Mouse (Mus musculus) stomach, postnatal 0 days (tissue): ENCODE measurements around the gene Lrtm1.

Experiments
- CTCF ChIP-seq: IDR thresholded peaks from 2 replicates; pipeline ENCODE4 v1.5.1; 2016; ENCODE audit warnings: antibody characterized with exemption, low read depth, mild to moderate bottlenecking, moderate library complexity
- EP300 ChIP-seq: optimal IDR thresholded peaks from 2 replicates; pipeline ENCODE3; 2016; ENCODE audit warnings: antibody characterized with exemption

DNA sequence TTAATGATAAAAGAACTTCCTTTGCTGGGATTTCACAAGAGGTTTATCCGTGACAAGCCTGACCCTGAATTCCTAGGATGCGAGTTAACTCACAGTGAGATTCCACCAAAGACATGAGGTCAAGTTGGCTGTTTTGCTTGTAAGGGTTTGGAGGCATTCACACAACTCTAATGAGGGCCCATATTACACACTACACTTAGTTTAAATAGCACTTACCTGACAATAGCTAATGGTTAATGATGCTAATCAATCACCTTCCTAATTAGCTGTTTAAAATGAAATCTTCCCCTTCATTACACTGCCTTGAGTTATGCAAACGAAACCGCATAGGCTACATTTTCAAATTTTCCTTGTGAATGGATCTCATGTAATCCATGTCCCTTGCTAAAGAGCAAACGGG is 20.2 kb downstream of the Lrtm1 start:
- no peak for TF ChIP-seq CTCF
- TF ChIP-seq EP300, result no peak
